Mouse (Mus musculus): ENCODE results near the gene Pcolce. TPM values are rescaled to one million over a fixed set of nuclear protein-coding genes. Genes with fewer than 3 reads are reported as not detected.
"Not testable (repeated sequence)": the region's sequence is repeated elsewhere in the genome, so short reads cannot be mapped to it uniquely, and the experiment has no call there.

Gene Pcolce
- polyA plus RNA-seq, 1 experiment: 3.2 TPM

- Histone ChIP-seq H3K4me3 (ENCODE audit: insufficient read depth, low read length) (peak overlapping the region; percentile 95), H3K4me1 (ENCODE audit: control insufficient read depth, insufficient read depth, low read length) (peaks cover 25% of the 10 kb centered on the region), H3K27ac (ENCODE audit: insufficient read depth, low read depth, low read length) (peak overlapping the region; percentile 97)
- TF ChIP-seq POLR2A (IDR thresholded peaks at IDR 0.05; ENCODE audit: borderline replicate concordance, low read depth, low read length) (no peak), CTCF (IDR thresholded peaks at IDR 0.05; ENCODE audit: low read depth, low read length) (no peak)
Observed at GRCm38 (mm10) chr5:137631171-137631570, 17.6 kb upstream of the Pcolce start.

- no peak for TF ChIP-seq CTCF (IDR thresholded peaks at IDR 0.05; ENCODE audit: low read depth, low read length)
- no peak for TF ChIP-seq POLR2A (IDR thresholded peaks at IDR 0.05; ENCODE audit: borderline replicate concordance, low read depth, low read length)
- peak overlapping the region; percentile 97 for H3K27ac ChIP-seq (ENCODE audit: insufficient read depth, low read depth, low read length)
- H3K4me1 ChIP-seq (ENCODE audit: control insufficient read depth, insufficient read depth, low read length): peaks cover 25% of the 10 kb centered on the region
- peak overlapping the region; percentile 95 for H3K4me3 ChIP-seq (ENCODE audit: insufficient read depth, low read length)
Observed at GRCm38 (mm10) chr5:137630602-137631001, 17.0 kb upstream of the Pcolce start.

GRCm38 (mm10) chr5:137629906-137630545 lies 16.4 kb upstream of the Pcolce start:
- H3K27ac ChIP-seq (ENCODE audit: insufficient read depth, low read depth, low read length): peak overlapping the region; percentile 97
- peaks cover 26% of the 10 kb centered on the region for H3K4me1 ChIP-seq (ENCODE audit: control insufficient read depth, insufficient read depth, low read length)
- TF ChIP-seq POLR2A (IDR thresholded peaks at IDR 0.05; ENCODE audit: borderline replicate concordance, low read depth, low read length) (no peak), CTCF (IDR thresholded peaks at IDR 0.05; ENCODE audit: low read depth, low read length) (no peak)
- H3K4me3 ChIP-seq (ENCODE audit: insufficient read depth, low read length): peak overlapping the region; percentile 95

- Histone ChIP-seq H3K4me3 (ENCODE audit: insufficient read depth, low read length) (peak overlapping the region; percentile 95), H3K4me1 (ENCODE audit: control insufficient read depth, insufficient read depth, low read length) (peaks cover 33% of the 10 kb centered on the region)
- TF ChIP-seq CTCF (IDR thresholded peaks at IDR 0.05; ENCODE audit: low read depth, low read length) (no peak), POLR2A (IDR thresholded peaks at IDR 0.05; ENCODE audit: borderline replicate concordance, low read depth, low read length) (no peak)
Observed at GRCm38 (mm10) chr5:137629306-137629721, 15.7 kb upstream of the Pcolce start.

GRCm38 (mm10) chr5:137628498-137629305 lies 15.1 kb upstream of the Pcolce start, which contains the start of the genes Fbxo24, Lrch4 and Gm20605:
Gene Fbxo24, minus strand, starts transcription at chr5:137629002.
Gene Lrch4, plus strand, starts transcription at chr5:137629121.
Gene Gm20605, plus strand, starts transcription at chr5:137629175.
- Histone ChIP-seq H3K4me3 (ENCODE audit: insufficient read depth, low read length) (peak within 1 kb of the TSS; percentile 95), H3K27ac (ENCODE audit: insufficient read depth, low read depth, low read length) (peak within 1 kb of the TSS; percentile 97), H3K4me1 (ENCODE audit: control insufficient read depth, insufficient read depth, low read length) (peaks cover 36% of the 10 kb centered on the region)
- TF ChIP-seq CTCF (IDR thresholded peaks at IDR 0.05; ENCODE audit: low read depth, low read length) (no peak), POLR2A (IDR thresholded peaks at IDR 0.05; ENCODE audit: borderline replicate concordance, low read depth, low read length) (peak; percentile 88)

More at GRCm38 (mm10) chr5:137629306-137629721, 15.7 kb upstream of the Pcolce start:
- peak overlapping the region; percentile 97 for H3K27ac ChIP-seq (ENCODE audit: insufficient read depth, low read depth, low read length)

- no peak for TF ChIP-seq CTCF (IDR thresholded peaks at IDR 0.05; ENCODE audit: low read depth, low read length)
- TF ChIP-seq POLR2A (IDR thresholded peaks at IDR 0.05; ENCODE audit: borderline replicate concordance, low read depth, low read length): no peak
- Histone ChIP-seq H3K4me3 (ENCODE audit: insufficient read depth, low read length) (peak overlapping the region; percentile 67), H3K27ac (ENCODE audit: insufficient read depth, low read depth, low read length) (peak overlapping the region; percentile 88), H3K4me1 (ENCODE audit: control insufficient read depth, insufficient read depth, low read length) (peaks cover 35% of the 10 kb centered on the region)
Observed at GRCm38 (mm10) chr5:137627991-137628390, 14.4 kb upstream of the Pcolce start.

GRCm38 (mm10) chr5:137623937-137624530 lies 10.4 kb upstream of the Pcolce start:
- H3K4me3 ChIP-seq (ENCODE audit: insufficient read depth, low read length): 0 out of 2 replicates have a peak overlapping the region, but pooled peaks have one; percentile 15
- H3K27ac ChIP-seq (ENCODE audit: insufficient read depth, low read depth, low read length): peak overlapping the region; percentile 86
- TF ChIP-seq CTCF (IDR thresholded peaks at IDR 0.05; ENCODE audit: low read depth, low read length) (no peak), POLR2A (IDR thresholded peaks at IDR 0.05; ENCODE audit: borderline replicate concordance, low read depth, low read length) (no peak)
- H3K4me1 ChIP-seq (ENCODE audit: control insufficient read depth, insufficient read depth, low read length): peaks cover 24% of the 10 kb centered on the region

- no peak for TF ChIP-seq CTCF (IDR thresholded peaks at IDR 0.05; ENCODE audit: low read depth, low read length)
- TF ChIP-seq POLR2A (IDR thresholded peaks at IDR 0.05; ENCODE audit: borderline replicate concordance, low read depth, low read length): no peak
Observed at GRCm38 (mm10) chr5:137615347-137615746, 1.8 kb upstream of the Pcolce start.

GRCm38 (mm10) chr5:137614921-137615320 lies 1.3 kb upstream of the Pcolce start:
- not testable (repeated sequence) for H3K4me3 ChIP-seq (ENCODE audit: insufficient read depth, low read length); H3K4me1 ChIP-seq (ENCODE audit: control insufficient read depth, insufficient read depth, low read length); H3K27ac ChIP-seq (ENCODE audit: insufficient read depth, low read depth, low read length)

More at GRCm38 (mm10) chr5:137615347-137615746, 1.8 kb upstream of the Pcolce start:
- Histone ChIP-seq H3K4me3 (ENCODE audit: insufficient read depth, low read length) (no peak overlapping the region), H3K27ac (ENCODE audit: insufficient read depth, low read depth, low read length) (no peak overlapping the region), H3K4me1 (ENCODE audit: control insufficient read depth, insufficient read depth, low read length) (peaks cover 6% of the 10 kb centered on the region; the same call in 1 of the 2 replicates)
